Mouse (Mus musculus) ES-Bruce4 (cell line): ENCODE data around the gene Slc5a1.

ENCODE experiments used
- CTCF ChIP-seq: IDR thresholded peaks from one replicate; pipeline ENCODE4 v1.8.1; 2011; ENCODE audit warnings: low read depth, low read length
- POLR2A ChIP-seq: IDR thresholded peaks from one replicate; pipeline ENCODE4 v1.8.1; 2011; ENCODE audit warnings: low read length; ENCODE audit not compliant: insufficient read depth

GRCm38 (mm10) chr5:33123658-33124057 lies 19.6 kb downstream of the Slc5a1 start:
- no peak for TF ChIP-seq CTCF
- TF ChIP-seq POLR2A, result no peak
